Mouse (Mus musculus): ENCODE data around the gene Mto1.
A peak's percentile ranks its signal among the peaks of the same experiment; 100 is the strongest.
"Not testable (repeated sequence)": the region's sequence is repeated elsewhere in the genome, so short reads cannot be mapped to it uniquely, and the experiment has no call there.

Gene Mto1

DNA sequence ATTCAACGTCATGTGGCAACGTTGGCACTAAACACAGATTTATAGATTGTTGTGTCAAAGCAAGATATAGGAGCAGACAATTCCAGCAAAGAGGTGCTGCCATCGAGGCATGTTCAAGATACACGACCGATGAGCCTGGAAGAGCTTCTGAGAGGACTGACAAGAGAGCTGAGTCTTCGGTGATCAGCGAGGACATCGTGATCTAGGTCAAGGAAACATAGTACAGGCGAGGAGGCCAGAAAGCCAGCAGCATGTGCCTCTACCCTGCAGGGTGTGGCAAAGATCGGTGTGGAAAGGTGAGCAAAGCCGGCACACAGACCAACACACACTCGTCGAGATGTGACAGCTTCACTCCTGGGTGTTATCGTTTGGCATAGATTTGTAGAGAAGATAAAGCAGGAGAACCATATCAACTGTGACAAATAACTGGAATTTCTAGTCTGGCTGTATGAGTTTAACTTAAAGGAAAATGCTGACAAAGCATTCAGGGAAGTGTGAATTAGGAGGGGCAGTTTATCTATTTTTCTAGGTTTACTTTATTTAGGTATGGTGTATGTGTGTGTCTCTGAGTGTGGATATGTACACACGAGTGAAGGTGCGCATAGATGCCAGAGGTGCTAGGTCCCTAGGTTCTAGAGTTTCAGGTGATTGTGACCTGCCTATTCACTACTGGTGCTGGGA lies 60.2 kb downstream of the Mto1 start:
- DNase-seq, result no peak

DNA sequence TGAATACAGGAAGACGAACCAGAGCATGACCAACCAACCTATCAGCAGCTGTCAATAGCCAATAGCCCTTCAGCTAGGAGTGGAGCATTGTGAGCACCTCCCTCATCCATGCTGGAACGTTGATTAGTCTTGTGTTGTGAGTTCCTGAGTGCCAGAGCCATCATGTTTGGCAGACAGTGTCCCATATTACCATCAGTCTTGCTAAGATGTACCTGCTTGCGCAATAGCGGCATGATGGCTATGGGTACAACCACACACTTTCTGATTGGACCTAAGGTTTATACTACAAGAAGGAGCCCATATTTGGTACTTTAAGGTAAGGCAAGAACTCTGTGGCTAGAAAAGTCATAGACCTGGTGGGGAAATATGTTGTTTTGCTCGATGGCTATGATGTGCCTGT lies 63.7 kb downstream of the Mto1 start:
- DNase-seq, result no peak

DNA sequence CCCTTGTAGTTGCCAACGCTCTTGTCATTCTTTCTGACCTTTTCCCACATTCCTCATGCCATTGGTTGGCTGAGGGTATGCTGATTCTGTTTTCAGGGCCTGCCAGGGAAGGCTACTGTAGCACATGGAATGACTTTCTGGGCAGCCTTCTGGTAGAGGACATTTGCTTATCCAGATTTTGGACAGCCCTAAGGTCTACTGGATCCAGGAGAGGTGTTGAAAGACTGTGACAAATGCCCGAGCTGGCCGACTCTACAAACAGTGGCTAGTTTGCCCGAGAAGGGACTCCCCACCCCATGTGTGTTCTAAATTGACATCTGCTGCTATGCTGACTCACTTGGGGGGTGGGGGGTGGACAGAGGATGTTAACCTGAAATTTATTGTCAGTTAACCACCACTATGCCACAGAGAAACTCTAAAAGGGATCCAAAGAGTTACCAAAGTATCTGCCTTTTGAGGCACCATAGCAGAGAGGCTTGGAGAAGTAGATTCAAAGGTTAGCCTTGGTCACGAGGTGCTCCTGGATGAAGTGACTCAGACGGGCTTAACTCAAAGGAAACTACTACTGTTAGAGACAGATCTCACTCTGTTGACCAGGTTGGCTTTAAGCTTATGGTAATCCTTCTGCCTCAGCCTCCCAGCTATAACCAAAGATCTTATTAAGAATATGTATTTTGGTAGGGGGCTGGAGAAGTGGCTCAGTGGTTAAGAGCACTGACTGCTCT lies 65.9 kb downstream of the Mto1 start:
- DNase-seq, result no peak

DNA sequence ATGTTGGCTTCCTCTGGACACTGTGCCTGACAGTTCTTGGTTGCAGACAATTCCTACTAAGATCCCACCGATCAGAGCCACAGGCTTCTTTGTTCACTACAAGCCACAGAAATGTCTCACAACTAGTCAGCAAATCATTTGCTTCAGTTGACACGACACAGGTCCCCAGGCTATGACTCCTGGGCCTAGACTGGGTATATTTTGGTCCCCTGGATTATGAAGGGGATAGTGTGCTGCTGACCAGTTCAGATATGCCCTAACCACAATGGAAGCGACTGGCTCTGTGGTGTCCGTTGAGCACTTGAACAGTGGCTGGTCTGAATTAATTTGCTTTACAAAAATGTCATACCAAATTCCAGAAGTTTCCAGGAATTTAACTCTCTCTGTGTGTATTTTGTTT lies 66.7 kb downstream of the Mto1 start:
- no peak for DNase-seq

DNA sequence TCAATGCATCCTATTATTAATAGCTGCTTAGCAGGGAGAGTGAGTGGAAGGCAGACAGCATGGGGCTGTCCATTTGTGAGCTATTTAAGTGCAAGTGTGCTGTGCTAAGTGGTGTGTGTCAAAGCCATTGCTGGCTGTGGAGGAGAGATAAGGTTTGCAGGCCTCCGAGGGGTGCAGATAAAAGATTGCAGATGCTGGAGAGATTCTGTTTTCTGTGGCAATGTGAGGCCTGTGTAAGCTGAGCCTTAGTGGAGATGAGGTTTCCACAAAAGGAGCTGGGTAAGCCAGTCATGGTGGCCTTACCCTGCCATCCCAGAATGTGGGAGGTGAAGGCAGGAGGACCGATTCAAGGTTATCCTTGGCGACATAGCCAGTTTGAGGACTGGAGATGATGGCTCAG lies 68.1 kb downstream of the Mto1 start:
- DNase-seq, result no peak

DNA sequence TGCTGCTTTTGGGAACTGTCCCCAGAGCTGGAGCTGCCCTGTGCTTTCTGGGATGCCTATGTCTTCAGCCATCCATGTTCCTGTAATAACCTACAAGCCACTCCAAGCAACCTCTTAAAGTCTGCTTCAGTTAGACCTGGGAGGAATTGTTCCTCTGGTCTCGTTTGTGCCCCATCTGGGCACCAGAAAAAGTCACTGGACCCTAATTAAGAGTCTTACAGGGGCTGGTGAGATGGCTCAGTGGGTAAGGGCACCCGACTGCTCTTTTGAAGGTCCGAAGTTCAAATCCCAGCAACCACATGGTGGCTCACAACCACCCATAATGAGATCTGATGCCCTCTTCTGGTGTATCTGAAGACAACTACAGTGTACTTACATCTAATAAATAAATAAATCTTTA lies 69.2 kb downstream of the Mto1 start:
- not testable (repeated sequence) for DNase-seq

DNA sequence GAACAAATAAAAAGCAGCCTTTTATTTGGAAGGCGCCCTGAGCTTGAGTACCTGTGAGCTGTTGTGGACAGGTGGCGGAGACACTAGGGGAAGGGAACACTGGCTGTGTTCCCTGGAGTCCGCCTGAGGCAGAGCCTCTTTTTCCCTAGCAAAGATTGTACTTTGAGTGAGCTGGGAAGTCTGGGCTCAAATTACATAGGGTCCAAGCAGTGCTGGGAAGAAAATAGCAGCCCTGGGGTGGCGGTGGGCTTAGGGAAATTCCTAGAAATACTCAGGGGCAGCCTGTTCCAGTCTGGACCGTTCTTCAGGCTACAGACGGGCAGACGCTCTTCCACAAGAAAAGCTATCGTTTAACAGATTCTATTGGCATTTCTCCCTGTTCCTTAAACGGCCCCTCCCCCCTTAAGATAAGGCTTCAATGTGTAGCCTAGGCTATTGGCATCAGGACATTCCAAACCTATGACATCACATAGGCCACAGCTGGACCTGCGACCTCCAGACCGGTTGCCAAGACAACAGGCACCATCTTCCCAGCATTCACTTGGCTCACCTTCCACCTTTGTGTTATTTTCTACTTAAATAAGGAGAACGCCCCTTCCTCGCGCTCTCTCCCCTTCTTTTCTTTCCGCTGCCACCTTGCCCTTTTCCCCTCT lies 72.2 kb downstream of the Mto1 start:
- DNase-seq, result peak; percentile 33

DNA sequence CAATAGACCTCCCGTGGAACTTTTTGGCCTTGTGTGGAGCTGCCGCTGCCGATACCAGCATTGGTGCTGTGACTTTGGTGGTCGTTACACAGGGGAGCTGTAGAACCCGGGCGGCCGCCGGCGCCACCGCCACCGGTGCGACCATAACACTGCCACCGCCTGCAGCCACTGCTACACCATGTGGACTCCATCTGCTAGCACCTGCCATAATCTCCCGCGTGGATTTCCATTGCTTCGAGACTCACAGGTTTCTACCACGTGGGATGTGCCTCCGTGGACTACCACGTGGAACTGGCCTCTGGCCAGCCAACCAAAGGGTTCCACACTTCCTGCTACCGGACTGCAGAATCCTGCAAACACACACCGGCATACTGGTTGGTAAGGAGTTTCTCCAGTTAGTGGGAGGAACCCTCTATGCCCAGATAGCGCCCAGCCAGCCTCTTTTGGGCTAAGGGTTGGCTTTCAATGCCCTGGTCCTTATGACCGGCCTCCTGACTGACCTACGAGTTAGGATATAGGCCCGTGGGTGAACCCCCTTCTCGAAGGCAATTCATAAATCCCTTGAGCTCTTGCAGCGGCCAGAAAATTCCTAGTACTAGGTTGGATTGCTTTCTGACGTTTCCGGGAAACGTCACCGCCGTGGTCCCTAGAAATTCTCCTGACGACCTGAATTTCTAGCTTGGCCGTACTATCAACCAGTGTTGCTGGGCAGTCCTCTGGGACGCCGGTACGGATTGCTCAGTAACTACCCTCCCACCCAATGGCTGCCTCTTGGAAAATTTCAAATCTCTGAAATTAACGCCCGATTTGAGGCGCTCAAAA lies 73.0 kb downstream of the Mto1 start:
- DNase-seq, result peak; percentile 40

DNA sequence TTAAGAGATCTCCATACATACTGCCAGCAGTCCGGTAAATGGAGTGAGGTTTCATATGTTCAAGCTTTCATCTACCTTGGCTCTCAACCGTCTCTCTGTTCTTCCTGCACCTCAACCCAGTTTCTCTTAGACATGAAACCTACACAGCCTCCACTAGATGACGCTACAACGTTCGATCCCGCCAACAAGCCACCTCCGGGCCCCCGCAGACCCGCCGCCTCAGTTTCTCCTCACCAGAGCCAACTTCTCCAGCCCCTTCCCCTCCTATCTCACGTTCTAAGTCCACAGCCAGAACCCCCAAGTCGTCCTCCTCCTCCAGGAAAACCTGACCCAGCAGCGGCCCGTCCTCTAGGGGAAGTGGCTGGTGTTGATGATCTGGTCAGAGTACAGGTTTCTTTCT lies 73.7 kb downstream of the Mto1 start:
- no peak for DNase-seq
